Mouse (Mus musculus) megakaryocyte, embryonic 14.5 days (primary cell): Measurements from ENCODE around the gene Vps4b.

Experiments used
- FLI1 ChIP-seq: IDR thresholded peaks from 2 replicates; pipeline ENCODE4 v1.6.1; 2012; ENCODE audit warnings: low read length, inconsistent platforms, mixed read lengths
- GATA1 ChIP-seq: IDR thresholded peaks from 3 replicates; pipeline ENCODE4 v1.6.1; 2012; ENCODE audit warnings: mixed read lengths, low read length, inconsistent platforms, borderline replicate concordance

DNA sequence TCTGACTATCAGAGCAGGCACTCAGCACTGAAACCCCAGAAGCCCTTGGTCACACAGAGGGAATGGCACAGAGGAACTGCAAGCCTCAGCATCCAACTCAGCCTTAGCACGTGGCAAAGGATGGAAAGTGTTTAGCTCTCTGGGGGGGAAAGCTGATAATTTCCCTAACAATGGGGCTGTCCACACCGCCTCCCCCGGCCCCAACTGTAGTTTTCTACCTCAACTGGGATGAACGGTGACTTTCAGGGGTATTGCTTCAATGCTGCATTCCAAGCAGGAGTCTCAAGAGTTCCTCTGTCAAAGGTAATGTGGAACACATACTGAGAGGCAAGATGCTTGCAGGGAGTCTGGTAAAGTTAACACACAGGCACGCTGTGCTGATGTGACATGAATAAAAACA, 74.5 kb downstream of the Vps4b start:
- TF ChIP-seq FLI1 (no peak), GATA1 (no peak)
